Mouse (Mus musculus): ENCODE results near the gene Ppp1cc.
A peak's percentile ranks its signal among the peaks of the same experiment; 100 is the strongest.

GRCm38 (mm10) chr5:122125211-122125760 lies 32.8 kb upstream of the Ppp1cc start:
- TF ChIP-seq EP300 (IDR thresholded peaks at IDR 0.05) (peak; percentile 57; the same call in 1 of the 2 replicates), CTCF (IDR thresholded peaks at IDR 0.05) (peak; percentile 43)

Measured in lung, postnatal 0 days (tissue).